ENCODE assay signal across 11 mouse cellular contexts in genomic region chr7:27801137-27801536, GRCm38 (mm10). TPM values are rescaled to one million over a fixed set of nuclear protein-coding genes. Genes with fewer than 3 reads are reported as not detected.
DNase-seq lines count a peak whose midpoint lies in the region; ATAC-seq and TF ChIP-seq lines count a peak whose summit lies in the region.
"Had no signal": no experiment of that assay in that cellular context is flagged by ENCODE, and none has a peak within 500 bp of the region (broad histone marks: within the 10 kb centered on the region; RNA-seq: fewer than 3 reads in every experiment).

No protein-coding gene starts in this region.

- H3K4me3 ChIP-seq in kidney, adult 2 months (ENCODE audit: insufficient read depth, low read depth, low read length) = no peak overlapping the region
- no peak overlapping the region for H3K4me3 ChIP-seq in kidney, embryonic 15.5 days (replicated peaks)
- H3K4me3 ChIP-seq: hindbrain, embryonic 15.5 days; liver, embryonic 15.5 days had no signal

- no peak overlapping the region for H3K4me2 ChIP-seq in kidney, embryonic 15.5 days
- H3K4me2 ChIP-seq: hindbrain, embryonic 15.5 days; liver, embryonic 15.5 days had no signal

- H3K4me1 ChIP-seq in kidney, adult 2 months (ENCODE audit: control insufficient read depth, insufficient read depth, low read length) = no peaks in the 10 kb centered on the region
- H3K4me1 ChIP-seq in kidney, embryonic 15.5 days = peaks cover 14% of the 10 kb centered on the region

- no peak overlapping the region for H3K9ac ChIP-seq in kidney, embryonic 15.5 days
- H3K9ac ChIP-seq: hindbrain, embryonic 15.5 days; liver, embryonic 15.5 days had no signal

- no peak for ATAC-seq in cerebellum, adult (ENCODE audit: insufficient number of reproducible peaks, low FRiP score, low TSS enrichment)
- ATAC-seq in kidney, embryonic 15.5 days (replicated peaks; ENCODE audit: low FRiP score) = no peak
- ATAC-seq in erythroblast, adult 5-6 weeks (replicated peaks; ENCODE audit: low FRiP score, poor library complexity, severe bottlenecking) = no peak
- ATAC-seq in monocyte, adult 5-6 weeks (replicated peaks; ENCODE audit: insufficient number of reproducible peaks, low FRiP score, low TSS enrichment, poor library complexity, severe bottlenecking) = no peak

- DNase-seq in cerebellum, postnatal 14 days = peak; percentile 5 to 12
- peak; percentile 34 for DNase-seq in kidney, adult 2 months
- DNase-seq in A20 (ENCODE audit: low read depth, low spot score) = peak; percentile 43
- peak; percentile 57 for DNase-seq in brain, embryonic 14.5 days (ENCODE audit: low read depth)
- DNase-seq: right cerebral cortex, postnatal 14 days had no signal

- no peaks in the 10 kb centered on the region for H3K9me3 ChIP-seq in kidney, embryonic 15.5 days (replicated peaks)
- H3K9me3 ChIP-seq: hindbrain, embryonic 15.5 days; liver, embryonic 15.5 days had no signal

- TF ChIP-seq CTCF in kidney, adult 2 months (conservative IDR thresholded peaks at IDR 0.05; ENCODE audit: insufficient read depth, insufficient read length, low read depth, low read length) = 0 out of 2 replicates have a peak, but pooled peaks have one; percentile 20
- no peak; the same call in 1 of the 2 replicates for TF ChIP-seq CTCF in brain, embryonic 14.5 days (IDR thresholded peaks at IDR 0.05; ENCODE audit: borderline replicate concordance, extremely low read depth, insufficient read depth, insufficient read length)

- H3K27me3 ChIP-seq in kidney, adult 2 months (replicated peaks; ENCODE audit: control insufficient read depth, insufficient read depth, low read length) = no peaks in the 10 kb centered on the region
- no peaks in the 10 kb centered on the region for H3K27me3 ChIP-seq in kidney, embryonic 15.5 days
- H3K27me3 ChIP-seq: hindbrain, embryonic 15.5 days; liver, embryonic 15.5 days had no signal

- no peaks in the 10 kb centered on the region for H3K36me3 ChIP-seq in kidney, adult 2 months (ENCODE audit: control insufficient read depth, insufficient read depth, low read length)
- H3K36me3 ChIP-seq in kidney, embryonic 15.5 days = no peaks in the 10 kb centered on the region
- H3K36me3 ChIP-seq: hindbrain, embryonic 15.5 days; liver, embryonic 15.5 days had no signal

- no peak for TF ChIP-seq POLR2A in kidney, adult 2 months (IDR thresholded peaks at IDR 0.05; ENCODE audit: low read depth, low read length)
- TF ChIP-seq POLR2A in brain, embryonic 14.5 days (IDR thresholded peaks at IDR 0.05; ENCODE audit: borderline replicate concordance, extremely low read depth, insufficient read depth, insufficient read length, poor library complexity, severe bottlenecking) = no peak

- WGBS in kidney, adult 2 months = 55% methylated on average over 2 of the region's 2 CpGs
- 55% methylated on average over 2 of the region's 2 CpGs for WGBS in kidney, embryonic 15.5 days

- H3K27ac ChIP-seq in kidney, adult 2 months (ENCODE audit: insufficient read depth, low read depth, low read length) = no peak overlapping the region
- H3K27ac ChIP-seq in kidney, embryonic 15.5 days = no peak overlapping the region
- H3K27ac ChIP-seq: hindbrain, embryonic 15.5 days; liver, embryonic 15.5 days had no signal

RNA-seq across cellular contexts. Expression of gene Zfp626, which starts 5.9 kb away (rescaled TPM):
- 0.62 and 0.88 TPM in 2 replicates for polyA plus RNA-seq in kidney, adult 2 months (2012; rRNA removed)
- 2.4 and 2.5 TPM in 2 replicates for polyA plus RNA-seq in kidney, embryonic 15.5 days (2015; fragmentation: Nextera tagmentation; extraction: Ambion mirVana)
- polyA plus RNA-seq in brain, embryonic 14.5 days (2012; rRNA removed) = 2.9 and 3.7 TPM in 2 replicates
- 1.5 and 6.7 TPM in 2 replicates for total RNA-seq in erythroblast, adult 5-6 weeks (2015; ENCODE audit: low replicate concordance)
- total RNA-seq in erythroblast, adult 5-6 weeks (2017; ENCODE audit: low replicate concordance) = 0.68 and 2.8 TPM in 2 replicates
- 5.9 to 14.7 TPM (median 14.1 TPM) in 3 replicates for total RNA-seq in monocyte, adult 5-6 weeks (2017)

RNA-seq across cellular contexts. Expression of gene Zfp59, which starts 37.3 kb away (rescaled TPM):
- polyA plus RNA-seq in kidney, adult 2 months (2012; rRNA removed) = 0.67 and 0.86 TPM in 2 replicates
- 8.3 and 8.8 TPM in 2 replicates for polyA plus RNA-seq in kidney, embryonic 15.5 days (2015; fragmentation: Nextera tagmentation; extraction: Ambion mirVana)
- polyA plus RNA-seq in brain, embryonic 14.5 days (2012; rRNA removed) = 5.1 and 6.2 TPM in 2 replicates
- total RNA-seq in erythroblast, adult 5-6 weeks (2015; ENCODE audit: low replicate concordance) = 0.63 and 1.9 TPM in 2 replicates
- total RNA-seq in erythroblast, adult 5-6 weeks (2017; ENCODE audit: low replicate concordance) = 2.0 and 2.4 TPM in 2 replicates
- 2.5 to 8.0 TPM (median 5.8 TPM) in 3 replicates for total RNA-seq in monocyte, adult 5-6 weeks (2017)

RNA-seq across cellular contexts. Expression of gene Zfp607a, which starts 56.2 kb away (rescaled TPM):
- 0.45 and 0.81 TPM in 2 replicates for polyA plus RNA-seq in kidney, adult 2 months (2012; rRNA removed)
- polyA plus RNA-seq in kidney, embryonic 15.5 days (2015; fragmentation: Nextera tagmentation; extraction: Ambion mirVana) = 3.9 TPM in 2 replicates
- polyA plus RNA-seq in brain, embryonic 14.5 days (2012; rRNA removed) = 1.1 and 1.4 TPM in 2 replicates
- 0.58 and 1.0 TPM in 2 replicates for total RNA-seq in erythroblast, adult 5-6 weeks (2015; ENCODE audit: low replicate concordance)
- 1.1 and 2.6 TPM in 2 replicates for total RNA-seq in erythroblast, adult 5-6 weeks (2017; ENCODE audit: low replicate concordance)
- total RNA-seq in monocyte, adult 5-6 weeks (2017) = 9.2 to 22.9 TPM (median 10.5 TPM) in 3 replicates
